Mouse (Mus musculus): ENCODE results near the gene C9orf72.
"Not testable (repeated sequence)": the region's sequence is repeated elsewhere in the genome, so short reads cannot be mapped to it uniquely, and the experiment has no call there.

C9orf72 gene

DNA sequence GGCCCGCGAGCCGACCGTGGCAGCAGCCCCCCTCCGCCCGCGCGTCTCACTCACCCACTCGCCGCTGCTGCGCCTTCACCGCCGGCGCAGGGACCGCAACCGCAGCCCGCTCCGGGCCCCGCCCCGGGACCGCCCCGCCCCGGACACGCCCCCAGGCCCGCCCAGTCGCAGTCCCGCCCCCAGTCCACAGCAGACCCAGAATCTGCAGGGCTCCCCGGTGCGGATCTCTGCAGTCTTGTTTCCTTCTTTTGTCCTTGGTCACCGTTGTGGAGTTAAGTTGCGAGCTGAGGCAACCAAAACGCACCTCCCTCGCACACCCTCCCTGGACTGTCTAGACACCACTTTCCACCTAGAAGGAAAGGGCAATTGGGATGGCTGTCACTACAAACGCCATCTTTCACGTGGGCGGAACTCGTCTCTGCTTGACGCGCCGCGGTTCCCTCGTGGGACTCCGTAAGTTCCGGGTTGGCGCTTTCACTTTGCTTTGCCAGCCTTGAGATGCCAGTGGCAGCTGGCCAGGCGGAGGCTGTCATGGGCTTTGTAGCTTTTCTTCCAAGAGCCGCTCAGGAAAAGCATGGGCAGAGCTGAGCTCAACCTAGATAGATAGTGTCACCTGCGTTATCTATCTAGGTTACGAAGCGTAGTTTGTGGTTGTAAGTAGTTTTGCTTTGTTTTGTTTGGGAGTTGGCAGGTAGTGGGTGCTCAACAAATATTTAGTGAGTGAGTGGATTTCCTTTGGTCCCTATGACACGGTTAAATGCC is at the start of gene C9orf72:
C9orf72 (minus strand) TSS at position 442 of the 762 bp plus-strand sequence.
- peak; percentile 95 to 97 for DNase-seq

DNA sequence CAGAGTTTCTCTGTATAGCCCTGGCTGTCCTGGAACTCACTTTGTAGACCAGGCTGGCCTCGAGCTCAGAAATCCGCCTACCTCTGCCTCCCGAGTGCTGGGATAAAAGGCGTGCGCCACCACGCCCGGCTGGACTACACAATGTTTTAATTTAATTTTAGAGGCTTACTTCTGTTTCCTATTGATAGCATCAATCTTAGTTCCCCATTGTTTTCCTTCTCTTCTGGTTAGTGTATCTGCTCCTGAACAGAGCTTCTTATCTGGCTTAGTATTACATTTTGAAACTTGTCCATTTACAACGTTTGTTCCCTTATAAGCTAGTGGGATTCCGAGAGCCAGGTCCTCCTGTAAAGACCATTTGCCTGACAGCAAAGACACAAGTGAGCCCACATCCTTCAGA is 33.0 kb upstream of the C9orf72 start:
- DNase-seq: no peak

DNA sequence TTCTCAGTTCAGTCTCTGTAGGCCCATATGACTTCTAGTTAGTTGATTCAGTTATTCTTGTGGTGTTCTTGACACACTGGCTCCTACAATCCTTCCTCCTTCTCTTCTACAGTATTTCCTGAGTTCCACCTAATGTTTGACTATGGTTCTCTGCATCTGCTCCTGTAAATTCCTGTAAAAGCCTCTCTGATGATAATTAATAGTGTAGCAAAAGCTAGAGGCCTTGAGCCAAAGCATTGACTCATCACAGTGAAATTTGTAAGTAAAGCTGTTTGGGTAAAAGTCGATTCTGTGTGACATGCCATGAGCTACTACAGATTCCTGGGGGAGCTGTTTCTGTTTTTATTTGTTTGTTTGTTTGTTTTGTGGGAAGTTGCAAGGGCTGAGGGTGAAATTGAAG is 18.0 kb upstream of the C9orf72 start:
- no peak for DNase-seq

DNA sequence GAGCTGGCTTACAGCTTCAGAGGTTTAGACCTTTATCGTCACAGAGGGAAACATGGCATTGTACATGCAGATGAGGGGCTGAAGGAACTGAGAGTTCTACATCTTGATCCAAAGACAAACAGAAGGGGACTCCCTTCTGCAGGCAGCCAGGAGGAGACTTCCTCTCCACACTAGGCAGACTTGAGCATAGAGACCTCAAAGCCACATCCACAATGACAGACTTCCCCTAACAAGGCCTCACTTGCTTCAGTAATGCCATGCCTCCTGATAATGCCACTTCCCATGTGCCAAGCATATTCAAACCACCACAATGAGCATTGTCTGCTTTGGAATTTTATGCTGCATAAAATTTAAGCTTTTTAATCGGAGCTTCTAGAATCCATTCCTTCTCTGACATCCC is 15.8 kb upstream of the C9orf72 start:
- DNase-seq: no peak

GRCm38 (mm10) chr4:35238696-35239095 is 12.7 kb upstream of the C9orf72 start:
- no peak for DNase-seq

- not testable (repeated sequence) for DNase-seq
Observed at GRCm38 (mm10) chr4:35238240-35238639, 12.3 kb upstream of the C9orf72 start.

DNA sequence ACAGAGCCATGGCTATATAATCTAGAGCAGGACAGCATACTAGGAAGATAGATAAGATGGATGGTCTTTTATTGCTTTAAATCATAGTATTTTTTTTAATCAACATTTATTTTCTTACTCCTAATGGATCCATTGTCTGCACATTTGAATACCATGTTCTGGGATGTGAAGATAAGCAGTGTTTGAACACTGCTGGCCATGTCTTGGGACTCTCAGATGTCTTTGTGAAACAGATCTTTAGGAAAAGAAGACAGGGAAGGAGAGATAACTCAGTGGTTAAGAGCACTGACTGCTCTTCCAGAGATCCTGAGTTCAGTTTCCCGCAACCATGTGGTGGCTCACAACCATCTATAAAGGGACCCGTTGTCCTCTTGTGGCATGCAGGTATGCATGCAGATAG is 10.3 kb upstream of the C9orf72 start:
- no peak for DNase-seq

DNA sequence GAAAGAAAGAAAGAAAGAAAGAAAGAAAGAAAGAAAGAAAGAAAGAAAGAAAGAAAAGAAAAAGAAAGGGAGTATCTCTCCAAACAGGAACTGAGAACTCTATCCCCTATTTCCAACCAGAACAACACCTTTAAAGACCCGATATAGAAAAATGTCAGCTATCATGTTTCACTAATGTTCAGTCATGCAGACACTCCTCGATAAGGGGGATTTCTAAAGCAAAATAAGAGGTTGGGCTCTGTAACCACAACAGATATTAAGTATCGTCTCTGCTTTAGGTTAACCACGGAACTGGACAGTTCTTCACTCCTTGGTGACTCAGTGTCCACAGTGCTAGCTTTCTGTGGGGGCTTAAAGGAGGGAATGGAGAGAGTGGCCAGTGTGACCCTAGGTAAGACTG is 2.3 kb upstream of the C9orf72 start:
- DNase-seq: no peak

DNA sequence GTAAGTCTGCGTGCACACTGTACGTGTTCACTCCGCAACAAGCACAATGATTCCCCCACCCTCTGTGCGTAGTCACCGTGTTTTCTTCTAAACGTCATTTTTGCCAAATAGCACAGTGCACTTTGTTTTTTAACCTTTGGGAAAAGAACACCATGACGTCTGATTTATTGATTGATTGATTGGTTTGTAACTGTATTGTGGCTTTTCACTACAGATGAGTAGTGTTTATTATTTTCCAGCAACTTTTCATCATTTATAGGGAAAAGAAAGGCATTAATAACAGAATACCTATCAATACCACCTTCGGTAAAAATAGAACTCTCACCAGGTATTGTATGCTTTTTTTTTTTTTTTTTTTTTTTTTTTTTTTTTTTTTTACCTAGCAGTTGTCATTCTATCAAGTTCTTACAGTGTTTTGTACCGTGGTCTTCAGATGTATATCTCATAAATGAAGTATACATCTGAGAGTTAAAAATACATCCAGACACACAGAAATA is 569 bp upstream of the C9orf72 start:
- DNase-seq: no peak

DNA sequence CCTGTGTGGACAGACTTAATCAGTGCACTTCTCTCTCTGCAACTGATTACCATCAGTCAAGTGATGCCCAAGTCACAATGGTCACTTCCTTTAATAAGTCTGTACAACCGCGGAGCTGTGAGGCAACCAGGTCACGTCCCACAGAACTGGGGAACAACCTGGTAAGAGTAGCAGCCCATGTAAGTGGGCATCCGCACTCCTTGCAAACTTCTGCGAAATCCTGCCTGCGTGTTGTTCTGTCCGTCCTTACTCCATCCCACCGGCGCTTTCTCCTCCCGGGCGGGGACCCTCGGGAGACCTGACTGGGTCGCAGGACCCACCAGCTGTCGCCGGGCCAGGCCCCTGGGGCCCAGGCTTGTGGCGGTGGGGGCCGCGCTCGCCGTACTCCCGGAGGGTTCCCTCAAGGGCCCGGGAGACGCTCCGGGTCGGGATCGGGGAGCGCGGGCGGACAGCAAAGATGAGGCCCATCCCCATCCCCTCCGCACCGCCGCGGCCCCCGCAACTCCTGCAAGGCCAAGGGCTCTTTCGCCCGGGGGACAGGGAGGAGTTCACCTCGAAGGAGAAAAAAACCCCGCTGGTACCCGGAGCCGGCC is 738 bp downstream of the C9orf72 start:
- DNase-seq: peak; percentile 22 to 33

DNA sequence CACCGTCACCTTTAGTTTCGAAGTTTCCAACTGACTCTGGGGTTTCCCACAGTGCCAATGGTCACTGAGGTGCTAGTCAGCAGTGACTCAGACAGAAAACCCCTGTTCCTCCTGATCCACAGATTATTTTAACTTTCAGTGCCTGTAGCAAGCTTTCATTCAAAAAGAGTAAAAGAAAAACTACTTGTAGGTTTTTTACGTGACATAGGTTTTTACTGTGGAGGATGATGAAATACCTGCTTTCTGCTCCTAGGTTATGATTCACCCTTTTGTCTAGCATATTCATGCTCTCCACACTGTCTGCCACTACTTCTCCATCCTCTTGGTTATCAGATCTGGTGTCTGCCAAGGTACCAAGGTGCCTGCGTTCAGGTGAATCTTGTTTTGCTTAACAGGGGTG is 1.9 kb downstream of the C9orf72 start:
- DNase-seq: no peak

DNA sequence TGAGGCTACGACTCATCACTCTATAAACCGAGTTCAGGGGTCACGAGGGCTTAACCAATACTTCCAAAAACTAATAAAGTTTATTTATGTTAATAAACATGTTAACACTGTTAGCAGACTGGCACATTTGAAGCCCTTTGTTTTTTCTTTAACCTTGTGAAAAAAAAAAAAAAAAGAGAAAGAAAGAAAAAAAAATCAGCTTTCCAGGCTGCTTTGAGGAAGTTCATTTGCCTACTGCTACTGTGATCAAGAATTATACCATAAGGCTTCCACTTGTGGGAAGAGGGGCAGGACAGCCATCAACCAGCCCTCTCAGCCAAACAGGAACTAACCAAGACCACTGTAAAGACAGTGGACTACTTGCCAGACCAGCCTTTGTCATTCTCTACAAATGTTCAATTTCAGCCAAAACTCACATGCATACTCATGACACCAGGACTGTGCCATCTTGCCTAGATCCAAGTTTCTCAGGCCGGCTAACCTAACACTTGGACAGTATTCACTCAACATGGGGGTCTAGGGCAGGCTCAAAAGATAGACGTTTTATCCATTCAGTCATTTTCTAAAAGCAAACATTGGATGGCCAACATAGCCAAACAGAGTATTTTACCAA is 2.5 kb downstream of the C9orf72 start:
- DNase-seq: no peak

- DNase-seq: no peak
Observed at GRCm38 (mm10) chr4:35221903-35222302, 4.1 kb downstream of the C9orf72 start.

GRCm38 (mm10) chr4:35221131-35221530 is 4.8 kb downstream of the C9orf72 start:
- no peak for DNase-seq

DNA sequence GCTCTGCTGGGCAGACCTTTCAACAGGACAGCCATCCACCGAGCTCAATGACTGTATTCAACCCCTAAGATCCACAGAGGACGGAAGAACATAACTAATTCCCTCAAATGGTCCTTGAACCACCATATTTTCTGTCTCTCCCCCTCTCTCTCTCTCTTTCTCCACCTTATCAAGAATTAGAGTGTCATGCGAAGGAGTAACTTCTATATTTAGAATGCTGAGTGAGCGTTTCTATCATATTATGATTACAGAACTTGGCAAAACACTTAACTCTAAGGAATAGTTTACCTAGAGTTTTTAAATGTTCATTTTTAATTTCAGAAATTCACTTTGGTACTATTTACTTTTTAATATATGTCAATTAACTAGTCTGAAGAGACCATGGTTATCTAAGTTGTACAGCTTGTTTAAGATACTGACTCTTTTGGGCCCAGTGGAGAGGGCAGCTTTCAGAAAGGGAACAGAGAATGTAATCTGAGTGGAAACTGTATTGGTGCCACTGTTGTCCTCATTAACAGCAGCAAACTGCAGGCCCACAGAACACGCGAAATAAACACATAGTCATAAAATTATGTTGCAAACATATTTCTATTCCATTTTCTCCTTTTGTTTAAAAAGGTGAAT is 5.8 kb downstream of the C9orf72 start:
- DNase-seq: no peak

DNA sequence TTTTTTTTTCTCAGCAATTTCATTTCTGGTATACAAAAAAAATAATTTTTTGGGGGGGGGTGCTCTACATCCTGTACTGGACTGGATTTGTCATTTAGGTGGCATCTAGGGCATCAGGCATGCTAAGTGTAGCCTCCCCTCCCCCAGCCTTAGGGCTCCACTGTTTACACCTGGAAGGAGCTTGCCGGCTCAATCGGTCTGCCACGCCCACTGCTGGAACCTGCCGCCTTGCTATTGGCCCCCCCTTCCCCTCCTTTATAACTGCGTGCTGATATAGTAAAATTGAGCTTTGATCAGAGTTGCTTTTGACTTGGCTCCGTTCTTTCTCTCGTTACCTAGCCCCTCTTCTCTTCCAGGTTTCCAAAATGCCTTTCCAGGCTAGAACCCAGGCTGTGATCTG is 21.3 kb downstream of the C9orf72 start:
- DNase-seq: no peak

- no peak for DNase-seq
Observed at GRCm38 (mm10) chr4:35203724-35204123, 22.3 kb downstream of the C9orf72 start.

DNA sequence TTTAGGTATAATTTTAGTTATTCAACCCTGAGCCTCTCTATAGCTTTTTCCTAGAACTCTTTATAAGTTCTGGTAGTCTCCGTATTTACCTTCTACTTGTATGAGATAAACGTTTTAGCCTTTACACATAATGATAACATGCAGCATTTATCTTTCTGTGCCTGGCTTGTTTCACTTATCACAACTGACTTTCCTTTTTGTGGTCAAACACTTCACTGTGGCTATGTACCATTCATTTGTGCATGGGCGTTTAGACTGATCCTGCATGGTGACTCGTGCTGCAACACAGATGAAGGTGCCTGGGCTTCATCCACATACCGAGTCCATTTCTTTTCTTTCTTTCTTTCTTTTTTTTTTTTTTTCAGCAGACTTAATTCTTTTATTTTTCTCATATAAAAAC is 24.3 kb downstream of the C9orf72 start:
- no peak for DNase-seq

- no peak for DNase-seq
Observed at GRCm38 (mm10) chr4:35192725-35193124, 33.2 kb downstream of the C9orf72 start.

GRCm38 (mm10) chr4:35189794-35190193 is 36.2 kb downstream of the C9orf72 start:
- DNase-seq: no peak

DNA sequence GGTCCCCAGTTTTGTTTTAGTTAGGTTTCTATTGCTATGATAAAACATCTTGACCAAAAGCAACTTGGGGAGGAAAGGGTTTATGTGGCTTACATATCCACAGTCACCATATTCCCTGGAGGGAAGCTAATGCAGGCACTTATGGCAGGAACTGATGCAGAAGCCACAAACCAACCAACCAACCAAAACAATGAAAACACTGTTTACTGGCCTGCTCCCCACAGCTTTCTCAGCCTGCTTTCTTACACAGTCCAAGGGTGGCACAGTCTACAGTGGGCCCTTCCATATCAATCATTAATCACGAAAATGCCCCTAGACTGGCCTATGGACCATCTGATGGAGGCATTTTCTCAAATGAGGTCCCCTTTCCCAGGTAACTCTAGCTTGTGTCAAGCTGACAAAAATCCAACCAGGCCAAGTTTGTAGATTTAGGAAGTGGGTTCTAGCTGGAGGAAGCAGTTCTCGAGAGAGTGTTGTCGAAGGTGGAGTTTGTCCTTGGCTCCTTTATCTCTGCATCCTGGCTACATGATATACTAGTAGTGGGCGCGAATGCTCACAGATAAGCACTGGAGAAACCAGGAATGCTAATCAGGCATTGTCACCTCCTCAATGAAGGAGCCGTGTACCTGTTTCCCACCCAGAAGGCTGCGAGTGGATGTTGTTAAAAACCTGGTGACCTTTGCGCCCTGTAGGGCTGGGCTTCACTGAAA is 38.2 kb downstream of the C9orf72 start:
- no peak for DNase-seq

DNA sequence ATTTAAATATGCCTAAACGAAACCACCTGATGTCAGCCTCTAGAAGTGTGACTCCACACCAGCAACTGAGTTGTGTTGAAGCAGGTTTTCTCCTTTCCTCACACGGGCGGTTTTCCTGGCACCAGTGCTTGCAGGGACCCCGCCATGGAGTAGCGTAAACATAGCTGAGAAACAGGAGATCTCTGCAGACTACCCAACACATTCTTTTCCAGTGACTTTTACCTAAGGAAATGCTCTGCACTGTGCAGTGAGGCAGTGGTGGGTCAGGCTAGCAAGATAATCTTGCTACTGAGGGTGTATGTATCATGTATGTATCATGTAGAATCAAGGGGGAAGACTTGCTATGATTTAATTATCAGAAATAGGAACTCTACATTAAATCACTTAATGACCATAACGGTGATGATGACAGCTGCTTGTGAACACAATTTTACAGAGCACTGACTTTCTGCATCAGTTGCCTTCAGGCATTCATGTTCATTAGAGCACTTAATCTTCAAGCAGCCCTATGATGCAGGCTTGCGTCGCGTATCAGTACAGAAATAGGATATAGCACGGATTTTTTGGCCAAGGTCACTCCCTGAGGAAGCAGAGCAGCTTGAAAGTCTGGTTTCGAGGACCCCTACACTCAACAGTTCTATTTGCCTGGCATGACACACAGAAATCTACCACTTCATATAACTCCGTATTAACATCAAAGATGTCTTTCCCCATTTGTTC is 47.9 kb downstream of the C9orf72 start:
- DNase-seq: no peak

Measured in kidney, adult 8-10 months (tissue).